Mouse (Mus musculus) kidney, postnatal 36 days (tissue): Measurements from ENCODE around the gene Il2ra.
"Not testable (repeated sequence)": the region's sequence is repeated elsewhere in the genome, so short reads cannot be mapped to it uniquely, and the experiment has no call there.

Source experiments
- DNase-seq, 2 experiments: peaks; one replicate each; pipeline ENCODE4 v3.0.0; 2021 to 2022; ENCODE audit warnings: mixed read lengths in 2 of 2

Il2ra gene

GRCm38 (mm10) chr2:11642451-11642941, at the start of gene Il2ra:
Gene Il2ra, plus strand, starts transcription at chr2:11642807.
- DNase-seq = no peak

- no peak for DNase-seq
Observed at GRCm38 (mm10) chr2:11596690-11597089, 45.9 kb upstream of the Il2ra start.

- DNase-seq = peak; percentile 60 to 67
Observed at GRCm38 (mm10) chr2:11597906-11598305, 44.7 kb upstream of the Il2ra start.

DNA sequence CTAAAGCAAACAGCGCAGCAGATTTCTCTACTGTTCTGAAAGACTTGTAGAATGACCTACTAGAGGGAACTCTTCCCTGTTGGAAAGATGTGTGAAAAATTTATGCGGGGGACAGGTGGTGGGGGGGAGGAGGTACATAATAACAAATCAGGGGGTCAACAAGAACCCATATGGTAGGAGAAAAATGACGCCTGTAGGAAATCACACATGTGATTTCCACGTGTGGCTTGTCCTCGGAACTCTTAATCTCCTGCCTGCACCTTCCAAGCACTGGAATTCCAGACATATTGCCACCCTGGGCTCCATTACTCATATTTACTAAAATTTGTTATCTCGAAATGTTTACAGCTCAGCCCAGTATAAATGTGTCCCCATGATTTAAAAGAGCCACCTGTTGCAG, 40.8 kb upstream of the Il2ra start:
- DNase-seq = no peak

GRCm38 (mm10) chr2:11602506-11603489, 39.8 kb upstream of the Il2ra start:
- DNase-seq = peak; percentile 95 to 97

DNA sequence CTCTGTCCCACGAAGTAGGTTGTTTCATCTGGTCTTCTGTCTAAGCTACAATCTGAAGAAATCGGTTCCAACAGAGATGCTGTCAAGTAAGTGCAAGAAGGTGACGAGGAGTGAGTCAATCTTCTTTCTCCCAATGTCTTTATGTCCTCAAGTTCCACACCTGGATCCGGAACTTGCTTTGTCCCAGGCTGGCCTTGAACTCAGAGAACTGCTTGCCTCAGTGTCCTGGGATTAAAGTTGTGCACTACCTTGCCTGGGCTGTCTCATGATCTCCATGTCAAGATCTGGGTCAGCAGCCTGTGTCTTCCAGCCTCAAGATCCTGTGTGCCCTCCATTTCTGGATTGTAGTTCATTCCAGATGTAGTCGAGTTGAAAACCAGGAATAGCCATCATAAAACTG, 38.6 kb upstream of the Il2ra start, which contains the start of gene Rbm17:
Gene Rbm17, minus strand, starts transcription at position 101 of the 400 bp plus-strand sequence.
- DNase-seq = no peak

- DNase-seq = no peak
Observed at GRCm38 (mm10) chr2:11604911-11605310, 37.7 kb upstream of the Il2ra start.

DNA sequence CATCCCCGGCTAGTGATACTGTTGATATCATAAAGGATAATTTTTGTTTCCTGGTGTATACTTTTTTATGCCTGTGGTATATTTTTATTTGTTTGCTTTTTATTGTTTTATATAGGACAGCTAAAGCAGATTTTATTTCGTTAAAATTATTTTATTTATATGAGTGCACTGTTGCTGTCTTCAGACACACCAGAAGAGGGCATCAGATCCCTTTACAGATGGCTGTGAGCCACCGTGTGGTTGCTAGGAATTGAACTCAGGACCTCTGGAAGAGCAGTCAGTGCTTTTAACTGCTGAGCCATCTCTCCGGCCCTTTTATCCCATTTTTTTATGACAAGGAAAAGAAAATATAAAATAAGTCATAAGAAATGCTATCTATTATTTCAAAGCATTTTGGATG, 35.9 kb upstream of the Il2ra start:
- DNase-seq = not testable (repeated sequence)

DNA sequence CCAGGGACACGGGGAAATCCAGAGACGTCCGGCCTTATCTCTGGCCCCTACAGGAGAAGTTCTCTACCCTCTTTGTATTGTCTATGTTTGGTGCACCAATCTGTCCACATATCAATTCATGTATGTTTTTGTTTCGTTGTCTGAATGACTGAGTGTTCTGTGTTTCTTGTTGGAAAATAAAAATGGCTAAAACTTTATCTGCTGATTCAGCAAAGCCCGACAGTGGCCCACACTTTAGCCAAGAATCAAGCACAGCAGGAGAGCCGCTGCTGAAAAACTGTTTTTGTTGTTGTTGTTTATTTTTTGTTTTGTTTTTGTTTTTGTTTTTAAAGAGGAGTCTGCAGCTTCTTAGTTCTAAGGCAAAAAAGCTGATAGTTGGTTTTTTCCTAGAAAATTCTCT, 29.7 kb upstream of the Il2ra start:
- DNase-seq = not testable (repeated sequence)

DNA sequence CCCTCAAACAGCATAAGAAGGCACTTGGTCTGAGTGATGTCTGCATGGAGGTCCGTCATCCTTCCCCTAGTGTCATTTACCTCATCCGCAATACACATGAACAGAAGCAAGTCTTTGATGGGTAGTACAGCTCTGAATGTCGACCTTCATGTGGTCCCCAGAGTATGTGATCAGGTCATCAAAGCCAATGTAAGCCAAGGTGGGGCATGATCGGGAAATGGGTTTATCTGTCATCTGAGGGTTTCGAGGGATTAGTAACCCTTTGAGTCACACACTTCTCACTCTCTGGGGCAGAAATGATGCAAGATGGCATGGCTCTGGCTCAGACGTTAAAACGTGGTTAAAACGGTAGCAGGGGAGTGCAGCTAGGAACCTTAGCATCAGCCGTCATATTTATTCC, 25.8 kb upstream of the Il2ra start:
- DNase-seq = no peak

DNA sequence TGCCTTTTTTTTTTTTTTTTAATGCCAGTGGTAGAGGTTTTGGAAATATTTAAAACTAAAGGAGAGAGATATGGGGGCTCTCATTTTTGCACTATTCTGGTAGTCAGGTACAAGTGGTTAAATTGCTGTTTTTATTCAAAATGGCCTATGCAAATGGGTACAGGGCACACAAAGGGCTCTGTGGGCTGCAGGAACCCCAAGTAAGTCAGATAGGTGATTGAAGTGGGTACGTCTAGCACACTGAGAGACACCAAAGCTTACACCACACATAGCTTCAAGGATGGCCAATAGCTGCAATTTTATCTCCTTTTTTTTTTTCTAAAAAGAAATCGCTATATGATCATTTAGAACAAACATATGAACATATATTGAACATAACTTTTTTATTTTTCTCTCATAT, 23.0 kb upstream of the Il2ra start:
- no peak for DNase-seq

GRCm38 (mm10) chr2:11623173-11623572, 19.4 kb upstream of the Il2ra start:
- DNase-seq = no peak

DNA sequence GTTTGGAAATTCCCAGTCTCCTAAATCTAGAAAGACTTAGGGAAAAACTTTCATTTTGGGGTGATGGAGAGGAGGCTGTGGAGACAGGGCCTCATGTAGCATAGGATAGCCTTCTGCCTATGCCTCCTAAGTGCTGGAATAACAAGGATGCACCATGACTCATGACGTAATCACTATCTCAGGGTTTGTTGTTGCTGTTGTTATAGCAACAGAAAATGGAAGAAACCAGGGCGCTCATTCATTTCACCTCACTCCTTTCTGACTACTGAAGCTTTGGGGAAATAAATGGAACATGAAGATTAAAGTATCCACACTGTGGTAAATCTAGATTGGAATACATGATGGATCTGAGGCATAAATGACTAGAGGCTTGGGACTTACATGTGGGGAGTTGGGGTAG, 18.9 kb upstream of the Il2ra start:
- no peak for DNase-seq

GRCm38 (mm10) chr2:11625890-11626289, 16.7 kb upstream of the Il2ra start, which contains the start of gene Gm17490:
Gene Gm17490, minus strand, starts transcription at chr2:11626264.
- no peak for DNase-seq

DNA sequence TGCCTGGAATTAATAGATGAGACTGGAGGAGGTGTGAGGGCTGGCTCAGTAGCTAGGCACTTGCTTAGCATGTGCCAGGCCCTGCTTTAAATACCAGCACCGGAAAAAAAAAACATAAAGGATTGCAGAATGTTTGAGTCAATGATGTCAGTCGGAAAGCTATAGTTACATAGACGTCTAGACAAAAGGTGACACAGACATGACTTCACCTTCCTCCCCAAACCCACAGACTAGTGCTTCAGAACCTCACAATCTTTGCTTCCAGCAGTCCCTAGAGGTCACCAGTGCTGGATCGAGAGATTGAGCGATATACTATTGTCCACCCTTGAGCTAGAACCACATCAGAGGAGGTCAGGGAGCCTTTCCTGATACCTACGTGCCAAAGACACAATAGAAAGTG, 7.6 kb upstream of the Il2ra start:
- no peak for DNase-seq

DNA sequence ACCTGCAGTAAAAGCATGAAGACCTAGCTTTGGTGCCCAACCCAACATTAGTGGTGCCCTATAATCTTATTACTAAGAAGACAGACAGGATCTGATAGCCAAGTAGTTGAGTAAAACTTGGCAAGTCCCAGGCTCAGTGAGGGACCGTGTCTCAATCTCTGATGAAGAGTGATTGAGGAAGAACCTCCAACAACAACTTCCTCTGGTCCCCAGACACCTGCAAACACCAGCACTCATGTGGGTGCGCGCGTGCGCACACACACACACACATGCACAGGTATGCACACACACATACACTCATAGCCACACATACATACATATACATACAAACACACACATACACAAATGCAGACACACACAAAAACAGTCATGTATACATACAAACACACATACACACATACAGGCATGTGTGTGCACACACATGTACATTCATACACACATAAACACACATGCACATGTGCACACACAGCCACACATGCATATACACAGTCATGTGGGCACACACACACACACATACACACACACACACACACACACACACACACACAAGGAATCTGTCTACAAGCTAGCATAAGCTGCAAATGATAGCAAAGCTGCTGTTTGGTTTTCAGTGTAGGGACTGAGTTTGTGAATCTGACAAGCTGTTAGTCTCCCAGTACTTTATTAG, 7.0 kb upstream of the Il2ra start:
- DNase-seq = no peak

- DNase-seq = no peak
Observed at GRCm38 (mm10) chr2:11636138-11636480, 6.5 kb upstream of the Il2ra start.

GRCm38 (mm10) chr2:11637115-11637514, 5.5 kb upstream of the Il2ra start:
- no peak for DNase-seq

DNA sequence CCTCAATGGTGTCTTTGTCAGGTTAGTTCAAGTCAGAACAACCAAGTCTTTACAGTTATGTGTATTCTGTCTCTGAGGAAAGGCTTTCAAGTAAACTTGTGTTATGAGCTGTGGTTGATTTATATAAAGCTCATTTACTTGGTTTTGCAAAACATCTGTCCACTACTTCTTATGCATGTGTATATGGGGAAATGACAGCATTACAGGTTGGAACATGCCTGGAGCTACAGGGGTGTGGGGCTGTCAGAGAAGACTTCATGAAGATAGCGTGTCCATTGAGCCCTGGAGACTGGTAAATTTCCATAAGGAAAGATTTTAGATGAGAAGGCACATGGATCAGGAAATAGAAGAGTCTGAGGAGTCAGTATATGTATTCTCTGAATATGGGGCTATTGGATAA, 1.4 kb downstream of the Il2ra start:
- no peak for DNase-seq

DNA sequence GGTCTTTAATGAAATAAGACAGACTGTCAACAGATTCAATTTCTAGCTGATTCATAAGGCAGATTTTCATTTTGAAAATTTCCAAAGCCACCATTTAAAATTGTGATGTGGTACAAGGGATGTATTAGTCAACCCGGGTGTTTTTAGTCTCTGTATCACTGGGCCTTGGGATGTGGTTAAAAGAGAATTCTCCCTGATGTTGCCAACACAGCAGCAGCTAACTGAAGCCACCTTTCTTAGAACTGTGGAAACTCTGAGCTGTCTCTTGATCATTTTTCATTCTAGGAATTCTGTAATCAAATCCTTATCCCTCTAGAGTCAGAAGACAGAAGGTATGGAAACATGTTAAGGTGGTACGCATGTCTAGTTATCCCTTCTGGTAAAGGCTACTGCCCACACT, 2.7 kb downstream of the Il2ra start:
- no peak for DNase-seq

DNA sequence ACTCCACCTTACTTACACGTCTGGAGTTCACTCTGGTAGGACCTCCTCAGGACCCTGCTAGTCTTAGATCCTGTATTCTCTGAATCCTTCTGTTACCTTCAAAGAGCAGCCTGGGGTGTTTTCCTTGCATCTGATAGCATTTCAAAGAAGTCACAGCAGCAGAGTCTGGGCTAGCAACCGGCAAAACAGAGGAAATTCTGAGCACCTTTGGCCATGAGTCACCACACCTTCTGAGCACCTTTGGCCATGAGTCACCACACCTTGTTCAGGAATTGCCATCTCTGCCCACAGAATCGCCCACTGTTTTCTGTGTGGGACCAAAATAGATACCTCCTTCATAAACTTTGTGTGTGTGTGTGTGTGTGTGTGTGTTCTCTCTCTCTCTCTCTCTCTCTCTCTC, 8.9 kb downstream of the Il2ra start:
- no peak for DNase-seq

DNA sequence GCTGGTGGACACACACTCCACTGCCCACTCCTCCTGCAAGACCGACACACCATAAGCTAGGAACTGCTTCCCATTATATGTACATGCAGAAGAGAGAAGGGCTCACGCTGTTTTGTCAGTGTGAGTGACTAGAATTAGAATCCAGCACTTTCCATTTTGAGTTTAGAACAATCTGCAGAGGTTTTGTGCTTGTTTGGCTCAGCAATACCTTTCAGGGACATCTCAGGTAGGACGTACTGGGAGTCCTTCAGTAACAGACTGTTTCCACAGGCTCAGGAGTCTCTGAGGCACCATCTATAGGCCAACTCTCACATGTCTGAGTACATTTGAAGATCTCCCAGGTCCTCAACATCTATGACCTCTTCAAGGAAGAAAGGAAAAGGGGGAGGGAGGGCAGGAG, 9.6 kb downstream of the Il2ra start:
- DNase-seq = no peak

- no peak for DNase-seq
Observed at GRCm38 (mm10) chr2:11652780-11653179, 10.2 kb downstream of the Il2ra start.

DNA sequence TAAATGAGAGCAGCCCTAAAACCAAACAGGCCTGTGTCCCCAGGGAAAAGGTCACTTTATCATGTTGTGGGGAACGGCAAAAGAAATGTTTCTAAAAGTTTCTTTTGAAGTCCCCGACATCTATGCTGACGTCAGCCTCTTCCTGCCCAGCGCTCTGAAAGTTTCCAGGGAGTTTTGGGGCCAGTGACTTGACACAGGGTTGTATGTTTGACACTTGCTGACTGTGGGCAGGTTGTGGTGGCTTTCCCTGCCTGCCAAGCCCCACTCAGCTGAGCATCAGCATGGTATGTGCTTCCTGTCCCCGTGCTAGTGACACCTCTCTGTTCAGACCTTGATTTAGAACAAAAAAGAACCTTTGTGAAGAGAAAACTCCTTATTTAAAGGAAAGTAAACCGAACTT, 10.7 kb downstream of the Il2ra start:
- DNase-seq = no peak
